Mouse (Mus musculus) megakaryocyte, embryonic 14.5 days (primary cell): ENCODE measurements at regions not wholly inside any gene's neighbourhood (a gene's known extent, or its start where the extent isn't known, plus 50 kb on each side); places are given as distances from the start of the nearest gene placed in this dataset.

Experiments used
- FLI1 ChIP-seq: IDR thresholded peaks from 2 replicates; pipeline ENCODE4 v1.6.1; 2012; ENCODE audit warnings: low read length, inconsistent platforms, mixed read lengths
- GATA1 ChIP-seq: IDR thresholded peaks from 3 replicates; pipeline ENCODE4 v1.6.1; 2012; ENCODE audit warnings: mixed read lengths, low read length, inconsistent platforms, borderline replicate concordance

DNA sequence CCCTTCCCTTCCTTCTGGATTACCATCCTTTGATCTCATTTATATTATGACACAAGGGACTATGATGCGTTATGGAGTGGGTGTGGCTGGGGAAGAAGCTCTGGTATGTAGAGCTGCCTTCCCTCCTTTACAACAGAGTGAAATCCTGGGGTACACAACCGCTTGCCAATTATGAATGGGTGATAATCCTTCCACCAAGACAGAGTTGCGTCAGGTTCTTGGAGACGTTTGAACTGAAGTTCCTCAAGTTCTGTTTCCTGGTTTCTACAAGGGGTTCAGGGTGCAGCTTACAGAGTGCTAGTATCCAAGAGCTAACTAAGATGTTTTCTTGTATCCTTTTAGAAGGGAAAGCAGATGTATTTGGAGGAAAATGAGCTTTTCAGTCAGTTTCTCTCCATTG, 92.2 kb downstream of the D16Ertd472e start:
- no peak for TF ChIP-seq FLI1
- TF ChIP-seq GATA1, result no peak
